Mouse (Mus musculus): ENCODE data around the gene Tmem150a. TPM values are rescaled to one million over a fixed set of nuclear protein-coding genes. Genes with fewer than 3 reads are reported as not detected.

The Tmem150a gene
- total RNA-seq, 2 experiments from 2014 or later = 31.4 to 34.1 TPM

GRCm38 (mm10) chr6:72350214-72350613 is 5.0 kb upstream of the Tmem150a start:
- DNase-seq (ENCODE audit: low spot score in 2 of 2) = no peak

GRCm38 (mm10) chr6:72352636-72353405 is 2.4 kb upstream of the Tmem150a start:
- no peak for DNase-seq (ENCODE audit: low spot score in 2 of 2)

GRCm38 (mm10) chr6:72354025-72354424 is 1.2 kb upstream of the Tmem150a start:
- DNase-seq (ENCODE audit: low spot score in 2 of 2) = no peak

- DNase-seq (ENCODE audit: low spot score in 2 of 2) = no peak
Observed at GRCm38 (mm10) chr6:72356001-72356532, 820 bp downstream of the Tmem150a start.

GRCm38 (mm10) chr6:72357164-72358079 is 2.2 kb downstream of the Tmem150a start:
- DNase-seq (ENCODE audit: low spot score in 2 of 2) = no peak

- no peak for DNase-seq (ENCODE audit: low spot score in 2 of 2)
Observed at GRCm38 (mm10) chr6:72358086-72358764, 3.0 kb downstream of the Tmem150a start.

DNA sequence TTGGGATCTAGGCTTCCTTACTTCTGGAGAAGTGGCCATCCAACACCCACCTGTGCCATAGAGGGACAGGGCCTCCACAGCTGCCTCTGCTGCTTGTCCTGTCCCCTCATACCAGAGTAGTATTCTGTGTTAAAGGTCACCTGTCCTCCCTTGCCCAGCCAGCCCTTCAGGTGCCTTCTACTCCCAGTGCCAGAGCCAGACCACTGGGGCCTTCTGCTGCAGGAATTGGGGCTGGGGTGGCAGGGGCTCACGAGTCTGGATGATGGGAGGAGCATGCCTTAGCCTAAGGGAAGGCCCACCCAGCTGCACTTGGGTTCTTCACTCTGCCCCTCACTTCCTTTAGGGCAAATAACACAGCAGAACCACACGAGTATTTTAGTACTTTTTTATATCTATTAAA is 4.1 kb downstream of the Tmem150a start:
- no peak for DNase-seq (ENCODE audit: low spot score in 2 of 2)

DNA sequence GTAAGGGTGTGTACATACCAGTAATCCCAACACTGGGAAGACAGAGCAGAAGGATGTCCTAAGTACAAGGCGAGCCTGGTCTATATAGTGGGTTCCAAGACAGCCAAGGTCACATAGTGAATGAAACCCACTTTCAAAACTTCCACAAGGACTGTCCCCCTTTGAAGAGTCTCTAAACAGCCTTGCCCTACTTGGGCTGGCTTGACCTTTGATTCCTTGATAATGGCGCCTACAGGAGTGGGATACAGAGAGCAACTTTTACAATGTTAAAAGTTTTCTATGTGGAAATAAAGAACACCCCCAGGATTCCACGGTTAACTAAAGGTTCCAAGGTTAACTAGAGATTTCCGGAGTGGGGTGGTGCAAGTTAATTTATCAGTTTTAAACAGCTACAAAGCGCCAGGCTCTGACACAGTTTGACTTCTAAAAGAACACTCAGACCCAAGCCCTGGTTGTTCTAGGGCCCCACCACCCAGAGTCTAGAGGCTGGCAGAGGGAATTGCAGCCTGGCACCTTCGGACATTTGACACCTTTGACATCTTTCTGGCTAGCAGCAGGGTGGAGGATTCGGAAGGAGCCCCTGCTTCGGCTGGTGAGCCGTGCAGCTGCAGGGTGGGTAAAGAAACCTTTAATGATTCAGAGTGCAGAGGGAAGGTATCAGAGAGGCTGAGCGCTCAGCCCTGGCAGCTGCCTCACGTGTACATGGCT is 4.8 kb downstream of the Tmem150a start:
- DNase-seq (ENCODE audit: low spot score in 2 of 2) = no peak

- no peak for DNase-seq (ENCODE audit: low spot score in 2 of 2)
Observed at GRCm38 (mm10) chr6:72360599-72360935, 5.3 kb downstream of the Tmem150a start.

DNA sequence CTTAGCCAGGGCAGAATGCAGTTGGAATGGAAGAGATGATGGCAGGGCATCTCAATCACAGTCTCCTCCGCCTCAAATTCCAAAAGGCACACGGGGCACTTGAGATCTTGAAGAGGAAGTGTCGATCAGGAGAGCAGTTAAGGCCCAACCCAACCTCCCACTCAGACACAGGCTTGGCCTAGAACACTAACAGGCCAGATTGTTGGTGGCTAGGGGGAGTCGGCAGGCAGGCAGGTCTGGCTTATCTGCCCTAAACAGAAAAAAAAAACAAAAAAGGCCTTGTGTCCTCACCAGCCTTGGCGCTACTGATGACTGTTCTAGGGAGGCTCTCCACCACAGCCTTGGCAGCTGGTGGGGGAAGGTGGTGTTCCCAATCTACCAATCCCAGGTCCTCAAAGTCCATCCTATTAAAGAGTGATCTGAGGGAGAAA is 5.9 kb downstream of the Tmem150a start:
- no peak for DNase-seq (ENCODE audit: low spot score in 2 of 2)

DNA sequence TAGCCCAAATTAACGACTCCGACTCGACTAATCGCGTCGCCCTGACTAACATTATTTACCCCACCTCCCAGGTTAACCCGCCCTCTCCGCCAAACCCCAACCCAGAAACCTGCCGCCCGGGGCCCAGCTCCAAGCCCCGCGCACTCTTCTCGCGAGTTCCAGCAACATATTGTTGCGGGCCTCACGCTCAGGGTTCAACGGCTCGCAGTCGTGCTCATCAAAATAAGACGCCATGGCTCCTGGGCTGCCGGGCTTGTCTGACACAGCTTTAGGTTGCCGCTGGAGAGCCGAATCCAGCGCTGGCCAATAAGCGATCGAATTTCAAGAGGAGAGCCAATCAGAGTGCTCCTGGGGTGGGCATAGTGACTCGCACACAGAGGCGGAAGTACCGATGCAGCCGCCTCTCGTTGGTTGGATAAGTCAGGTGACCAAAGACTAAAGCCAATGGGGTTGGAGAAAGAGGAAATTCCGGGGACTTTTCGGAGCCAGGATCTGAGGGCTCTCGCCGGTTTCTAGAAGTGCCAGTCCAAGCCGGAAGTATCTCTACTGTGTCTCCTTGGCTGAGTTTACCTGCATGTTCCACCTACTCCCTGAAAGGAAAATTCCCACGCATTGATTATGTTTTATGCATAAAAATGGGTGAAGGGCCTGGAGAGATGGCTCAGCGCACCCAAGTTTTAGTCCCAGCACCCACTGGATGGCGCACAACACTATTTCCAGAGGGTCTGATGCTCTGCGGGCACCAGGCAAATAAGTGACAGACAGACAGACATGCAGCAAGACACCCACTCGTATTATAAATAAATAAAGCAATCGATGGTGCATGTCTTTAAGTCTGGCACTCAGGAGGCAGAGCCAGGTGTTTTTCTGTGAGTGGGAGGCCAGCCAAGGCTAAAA is 7.1 kb downstream of the Tmem150a start:
- DNase-seq (ENCODE audit: low spot score in 2 of 2) = peak; percentile 77 to 89

DNA sequence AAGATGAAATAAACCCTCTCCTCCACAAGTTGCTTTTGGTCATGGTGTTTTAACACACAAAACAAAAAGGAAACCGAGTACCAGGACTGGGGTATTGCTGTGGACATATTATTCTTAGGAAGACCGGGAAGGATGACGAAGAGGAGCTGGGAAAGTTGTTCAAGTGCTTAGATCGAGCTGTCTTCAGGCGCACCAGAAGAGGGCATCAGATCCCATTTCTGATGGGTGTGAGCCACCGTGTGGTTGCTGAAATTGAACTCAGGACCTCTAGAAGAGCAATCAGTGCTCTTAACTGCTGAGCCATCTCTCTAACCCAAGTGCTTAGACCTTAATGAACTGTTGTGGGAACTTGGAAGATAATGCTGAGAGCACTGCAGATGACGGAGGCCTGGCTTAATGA is 8.8 kb downstream of the Tmem150a start:
- DNase-seq (ENCODE audit: low spot score in 2 of 2) = no peak

- DNase-seq (ENCODE audit: low spot score in 2 of 2) = no peak
Observed at GRCm38 (mm10) chr6:72364985-72365384, 9.7 kb downstream of the Tmem150a start.

GRCm38 (mm10) chr6:72366304-72366703 is 11.1 kb downstream of the Tmem150a start:
- no peak for DNase-seq (ENCODE audit: low spot score in 2 of 2)

DNA sequence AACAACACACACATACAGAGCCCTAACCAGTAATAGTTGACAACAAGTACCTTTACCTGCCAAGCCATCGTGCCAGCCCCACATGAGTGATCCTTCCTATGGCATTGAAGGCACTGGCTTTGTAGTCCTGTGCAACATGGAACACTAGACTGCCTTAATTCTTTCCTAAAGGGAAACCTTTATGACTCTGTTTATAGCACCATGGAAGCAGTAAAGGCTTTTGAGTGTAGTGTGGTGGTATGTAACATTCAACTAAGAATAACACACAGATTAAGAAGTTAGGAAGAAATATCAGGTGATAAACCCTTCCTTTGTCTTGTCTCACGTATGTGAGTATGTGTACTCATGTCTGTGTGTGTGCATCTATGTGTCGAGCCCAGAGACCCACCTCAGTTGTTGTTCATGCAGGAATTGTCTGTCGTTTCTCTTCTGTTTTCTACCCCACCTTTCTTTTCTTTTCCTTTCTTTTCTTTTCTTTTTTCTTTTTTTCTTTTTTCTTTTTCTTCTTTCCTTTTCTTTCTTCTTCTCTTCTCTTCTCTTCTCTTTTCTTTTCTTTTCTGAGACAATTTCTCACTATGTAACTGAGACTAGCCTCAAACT is 11.7 kb downstream of the Tmem150a start, which contains the start of gene Rnf181:
Gene Rnf181 (minus strand): TSS at position 113 of the 600 bp plus-strand sequence.
- DNase-seq (ENCODE audit: low spot score in 2 of 2) = no peak

DNA sequence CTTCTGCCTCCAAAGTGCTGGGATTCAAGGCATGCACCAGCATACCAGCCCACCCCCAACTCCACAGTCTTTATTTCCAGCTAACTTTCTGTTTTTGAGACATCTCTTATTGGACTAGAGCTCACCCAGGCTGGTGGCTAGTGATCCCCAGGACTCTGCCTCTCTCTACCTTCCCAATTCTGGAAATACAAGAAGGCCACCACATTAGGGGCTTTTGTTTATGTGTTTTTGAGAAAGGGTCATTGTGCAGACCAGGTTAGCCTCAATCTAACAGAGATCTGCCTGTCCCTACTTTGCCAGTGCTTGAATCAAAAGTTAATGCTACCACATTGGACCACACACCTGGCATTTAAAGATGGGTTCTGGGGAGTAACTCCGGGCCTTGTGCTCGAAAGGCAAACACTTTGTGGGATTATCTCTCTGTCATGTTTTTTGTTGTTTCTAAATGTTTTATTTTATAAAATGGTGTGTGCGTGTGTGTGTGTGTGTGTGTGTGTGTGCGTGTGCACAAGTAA is 12.3 kb downstream of the Tmem150a start:
- DNase-seq (ENCODE audit: low spot score in 2 of 2) = no peak

- no peak for DNase-seq (ENCODE audit: low spot score in 2 of 2)
Observed at GRCm38 (mm10) chr6:72369557-72369956, 14.3 kb downstream of the Tmem150a start.

DNA sequence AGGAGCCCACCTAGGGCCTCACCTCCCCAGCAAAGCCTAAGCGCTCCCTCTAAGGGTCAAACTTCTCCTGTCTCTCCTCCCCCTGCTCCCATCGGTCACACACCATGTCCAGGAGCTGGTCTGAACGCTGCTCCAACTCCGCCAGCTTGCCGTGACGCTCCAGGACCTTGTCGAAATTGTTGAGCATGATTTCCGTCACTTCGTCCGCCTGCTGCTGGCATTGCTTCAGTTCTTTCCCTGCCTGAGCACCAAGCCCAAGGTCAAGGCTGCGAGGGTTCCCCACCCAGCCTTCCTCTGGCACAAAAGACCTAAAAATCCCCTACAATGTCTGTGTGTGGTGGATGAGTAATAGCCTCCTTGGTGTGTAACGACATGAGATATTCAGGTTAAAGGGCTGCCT is 14.8 kb downstream of the Tmem150a start:
- peak in 1 of 2 experiments; percentile 39 for DNase-seq (ENCODE audit: low spot score in 2 of 2)

DNA sequence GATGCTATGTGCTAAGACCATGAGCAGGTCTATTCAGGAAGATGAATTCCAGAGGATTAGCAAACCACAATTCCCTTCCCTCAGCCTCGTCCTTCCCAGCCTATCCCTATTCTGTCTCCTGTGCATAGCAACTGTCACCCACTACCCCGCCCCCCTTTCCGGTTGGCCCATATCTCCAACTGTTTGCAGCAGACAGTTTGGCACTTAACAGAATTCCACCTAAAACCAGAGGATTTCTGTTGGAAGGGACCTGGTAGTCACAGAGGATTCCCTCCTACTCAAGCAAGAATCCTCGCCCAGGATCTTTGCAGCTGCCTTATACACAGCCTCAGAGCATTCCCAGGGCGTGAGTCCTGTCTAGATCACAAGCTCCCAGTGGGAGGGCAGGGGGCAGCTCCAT is 15.9 kb downstream of the Tmem150a start:
- no peak for DNase-seq (ENCODE audit: low spot score in 2 of 2)
